Mouse (Mus musculus): Measurements from ENCODE around the gene Spns3. TPM values are rescaled to one million over a fixed set of nuclear protein-coding genes. Genes with fewer than 3 reads are reported as not detected.

The Spns3 gene
- polyA plus RNA-seq, 1 experiment from 2014 or later: 0.14 TPM

GRCm38 (mm10) chr11:72576111-72576465, 25.8 kb upstream of the Spns3 start:
- H3K36me3 ChIP-seq: no peaks in the 10 kb centered on the region
- H3K27ac ChIP-seq: no peak overlapping the region
- no peaks in the 10 kb centered on the region for H3K9me3 ChIP-seq (replicated peaks)
- H3K9ac ChIP-seq: peak overlapping the region; percentile 32; the same call in 1 of the 2 replicates
- H3K4me3 ChIP-seq: peak overlapping the region; percentile 45
- H3K4me1 ChIP-seq (replicated peaks): peaks cover 9% of the 10 kb centered on the region
- 26% methylated on average over 7 of the region's 7 CpGs for WGBS
- no peak for ATAC-seq (replicated peaks; ENCODE audit: insufficient number of reproducible peaks, insufficient read depth, low FRiP score, low read depth)
- peaks cover 9% of the 10 kb centered on the region; the same call in 1 of the 2 replicates for H3K27me3 ChIP-seq
- peak overlapping the region; percentile 77 for H3K4me2 ChIP-seq

GRCm38 (mm10) chr11:72573819-72574218, 23.5 kb upstream of the Spns3 start:
- no peak for ATAC-seq (replicated peaks; ENCODE audit: insufficient number of reproducible peaks, insufficient read depth, low FRiP score, low read depth)
- WGBS: 93% methylated on average over 1 of the region's 1 CpGs
- no peak overlapping the region for H3K4me2 ChIP-seq
- no peak overlapping the region for H3K27ac ChIP-seq
- H3K9ac ChIP-seq: no peak overlapping the region
- H3K36me3 ChIP-seq: no peaks in the 10 kb centered on the region
- H3K4me1 ChIP-seq (replicated peaks): peaks cover 15% of the 10 kb centered on the region
- H3K4me3 ChIP-seq: no peak overlapping the region
- H3K9me3 ChIP-seq (replicated peaks): no peaks in the 10 kb centered on the region
- H3K27me3 ChIP-seq: peaks cover 9% of the 10 kb centered on the region; the same call in 1 of the 2 replicates

- Histone ChIP-seq H3K4me2 (peak overlapping the region; percentile 51), H3K27ac (no peak overlapping the region), H3K4me3 (peak overlapping the region; percentile 25; the same call in 1 of the 2 replicates), H3K9me3 (replicated peaks) (no peaks in the 10 kb centered on the region), H3K27me3 (no peaks in the 10 kb centered on the region), H3K36me3 (no peaks in the 10 kb centered on the region), H3K4me1 (replicated peaks) (peaks cover 6% of the 10 kb centered on the region; the same call in 1 of the 2 replicates), H3K9ac (no peak overlapping the region)
- 3% methylated on average over 18 of the region's 18 CpGs for WGBS
- ATAC-seq (replicated peaks; ENCODE audit: insufficient number of reproducible peaks, insufficient read depth, low FRiP score, low read depth): no peak; the same call in 1 of the 2 replicates
These were observed 20.1 kb upstream of the Spns3 start for GRCm38 (mm10) chr11:72570319-72570979.

GRCm38 (mm10) chr11:72569671-72570318, 19.5 kb upstream of the Spns3 start:
- no peak for ATAC-seq (replicated peaks; ENCODE audit: insufficient number of reproducible peaks, insufficient read depth, low FRiP score, low read depth)
- Histone ChIP-seq H3K27ac (no peak overlapping the region), H3K9me3 (replicated peaks) (no peaks in the 10 kb centered on the region), H3K4me3 (no peak overlapping the region), H3K27me3 (no peaks in the 10 kb centered on the region), H3K36me3 (no peaks in the 10 kb centered on the region), H3K9ac (no peak overlapping the region), H3K4me1 (replicated peaks) (peaks cover 6% of the 10 kb centered on the region; the same call in 1 of the 2 replicates), H3K4me2 (no peak overlapping the region)
- 76% methylated on average over 11 of the region's 11 CpGs for WGBS

- H3K27me3 ChIP-seq: no peaks in the 10 kb centered on the region
- H3K4me3 ChIP-seq: no peak overlapping the region
- H3K27ac ChIP-seq: no peak overlapping the region
- H3K36me3 ChIP-seq: no peaks in the 10 kb centered on the region
- no peak overlapping the region for H3K4me2 ChIP-seq
- peaks cover 6% of the 10 kb centered on the region; the same call in 1 of the 2 replicates for H3K4me1 ChIP-seq (replicated peaks)
- H3K9me3 ChIP-seq (replicated peaks): no peaks in the 10 kb centered on the region
- WGBS: 39% methylated on average over 8 of the region's 8 CpGs
- no peak overlapping the region for H3K9ac ChIP-seq
- no peak for ATAC-seq (replicated peaks; ENCODE audit: insufficient number of reproducible peaks, insufficient read depth, low FRiP score, low read depth)
These were observed 18.7 kb upstream of the Spns3 start for GRCm38 (mm10) chr11:72569051-72569450.

DNA sequence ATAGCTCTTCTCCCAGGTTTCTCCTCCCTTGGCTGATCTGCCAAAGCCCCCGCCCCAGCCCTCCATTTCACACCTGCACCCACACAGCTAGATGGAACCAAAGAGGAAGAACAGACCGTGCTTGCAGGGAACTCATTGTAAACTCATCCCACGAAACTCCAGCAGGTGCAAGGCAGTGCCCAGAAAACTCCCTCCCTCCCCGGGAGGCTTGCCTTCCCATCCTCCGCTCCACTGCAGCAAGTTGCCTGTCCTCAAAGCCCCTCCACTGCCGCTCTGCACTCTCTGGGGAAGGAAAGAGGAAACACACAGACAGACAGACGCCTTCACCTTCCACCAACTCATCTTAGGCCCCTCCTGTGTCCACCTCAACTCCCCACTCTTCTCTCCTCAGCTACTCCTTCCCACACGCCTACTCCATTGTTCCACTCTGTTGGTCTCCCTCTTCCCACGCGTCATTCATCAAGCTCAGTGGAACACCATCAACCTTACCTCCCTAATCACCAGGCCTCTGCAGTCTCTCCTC, 16.6 kb upstream of the Spns3 start:
- no peak overlapping the region for H3K4me2 ChIP-seq
- WGBS: 36% methylated on average over 10 of the region's 10 CpGs
- no peak overlapping the region for H3K9ac ChIP-seq

DNA sequence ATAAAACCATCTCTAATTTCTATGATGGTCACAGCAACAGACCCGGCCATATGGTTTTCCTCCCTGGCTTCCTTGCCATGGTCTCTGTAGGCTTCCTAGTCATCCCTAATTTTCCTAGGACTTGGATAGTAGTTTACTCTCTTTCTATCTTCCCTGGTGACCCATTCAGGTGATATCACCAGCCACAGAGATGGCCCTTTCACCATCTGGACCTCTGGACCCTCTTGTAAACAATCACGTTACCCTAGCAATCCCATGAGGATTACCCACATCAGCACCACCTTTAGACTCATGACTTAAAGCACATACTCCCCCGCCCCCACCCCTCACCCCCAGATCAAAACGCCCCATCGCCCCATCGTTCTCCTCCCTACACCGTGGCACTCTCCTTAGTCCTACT, 16.0 kb upstream of the Spns3 start:
- Histone ChIP-seq H3K36me3 (no peaks in the 10 kb centered on the region), H3K27ac (no peak overlapping the region), H3K27me3 (no peaks in the 10 kb centered on the region), H3K9ac (no peak overlapping the region), H3K9me3 (replicated peaks) (no peaks in the 10 kb centered on the region), H3K4me1 (replicated peaks) (peaks cover 6% of the 10 kb centered on the region; the same call in 1 of the 2 replicates), H3K4me3 (no peak overlapping the region), H3K4me2 (no peak overlapping the region)
- no peak for ATAC-seq (replicated peaks; ENCODE audit: insufficient number of reproducible peaks, insufficient read depth, low FRiP score, low read depth)
- 71% methylated on average over 7 of the region's 7 CpGs for WGBS

More for the DNA sequence above, 16.6 kb upstream of the Spns3 start:
- Histone ChIP-seq H3K4me1 (replicated peaks) (peaks cover 6% of the 10 kb centered on the region; the same call in 1 of the 2 replicates), H3K9me3 (replicated peaks) (no peaks in the 10 kb centered on the region), H3K4me3 (no peak overlapping the region), H3K27me3 (no peaks in the 10 kb centered on the region), H3K36me3 (no peaks in the 10 kb centered on the region), H3K27ac (no peak overlapping the region)
- ATAC-seq (replicated peaks; ENCODE audit: insufficient number of reproducible peaks, insufficient read depth, low FRiP score, low read depth): no peak

GRCm38 (mm10) chr11:72564232-72564807, 14.0 kb upstream of the Spns3 start:
- H3K4me3 ChIP-seq: no peak overlapping the region
- no peak overlapping the region for H3K9ac ChIP-seq
- 18% methylated on average over 6 of the region's 6 CpGs for WGBS
- no peaks in the 10 kb centered on the region for H3K27me3 ChIP-seq
- H3K4me1 ChIP-seq (replicated peaks): no peaks in the 10 kb centered on the region
- H3K27ac ChIP-seq: no peak overlapping the region
- no peak for ATAC-seq (replicated peaks; ENCODE audit: insufficient number of reproducible peaks, insufficient read depth, low FRiP score, low read depth)
- no peaks in the 10 kb centered on the region for H3K36me3 ChIP-seq
- no peaks in the 10 kb centered on the region for H3K9me3 ChIP-seq (replicated peaks)
- no peak overlapping the region for H3K4me2 ChIP-seq

GRCm38 (mm10) chr11:72560661-72561060, 10.4 kb upstream of the Spns3 start:
- H3K9me3 ChIP-seq (replicated peaks): no peaks in the 10 kb centered on the region
- no peak overlapping the region for H3K4me3 ChIP-seq
- H3K9ac ChIP-seq: no peak overlapping the region
- H3K36me3 ChIP-seq: no peaks in the 10 kb centered on the region
- no peak overlapping the region for H3K4me2 ChIP-seq
- H3K4me1 ChIP-seq (replicated peaks): no peaks in the 10 kb centered on the region
- no peak for ATAC-seq (replicated peaks; ENCODE audit: insufficient number of reproducible peaks, insufficient read depth, low FRiP score, low read depth)
- H3K27ac ChIP-seq: no peak overlapping the region
- H3K27me3 ChIP-seq: no peaks in the 10 kb centered on the region
- 57% methylated on average over 3 of the region's 3 CpGs for WGBS

GRCm38 (mm10) chr11:72558155-72558554, 7.8 kb upstream of the Spns3 start:
- Histone ChIP-seq H3K27me3 (no peaks in the 10 kb centered on the region), H3K9me3 (replicated peaks) (no peaks in the 10 kb centered on the region), H3K36me3 (no peaks in the 10 kb centered on the region), H3K4me1 (replicated peaks) (no peaks in the 10 kb centered on the region), H3K4me2 (no peak overlapping the region), H3K4me3 (no peak overlapping the region), H3K27ac (no peak overlapping the region), H3K9ac (no peak overlapping the region)
- WGBS: 53% methylated on average over 5 of the region's 5 CpGs
- no peak for ATAC-seq (replicated peaks; ENCODE audit: insufficient number of reproducible peaks, insufficient read depth, low FRiP score, low read depth)

GRCm38 (mm10) chr11:72556953-72557352, 6.6 kb upstream of the Spns3 start:
- Histone ChIP-seq H3K4me2 (no peak overlapping the region), H3K27me3 (no peaks in the 10 kb centered on the region), H3K4me3 (no peak overlapping the region), H3K4me1 (replicated peaks) (no peaks in the 10 kb centered on the region), H3K9ac (no peak overlapping the region), H3K9me3 (replicated peaks) (no peaks in the 10 kb centered on the region), H3K27ac (no peak overlapping the region), H3K36me3 (no peaks in the 10 kb centered on the region)
- no peak for ATAC-seq (replicated peaks; ENCODE audit: insufficient number of reproducible peaks, insufficient read depth, low FRiP score, low read depth)
- 69% methylated on average over 2 of the region's 2 CpGs for WGBS

All from heart, embryonic 15.5 days (tissue).